9 mouse cellular contexts compared by ENCODE assay signal in genomic region chr5:29687671-29688070, GRCm38 (mm10). TPM values are rescaled to one million over a fixed set of nuclear protein-coding genes. Genes with fewer than 3 reads are reported as not detected.
A peak's percentile ranks its signal among the peaks of the same experiment; 100 is the strongest.
DNase-seq lines count a peak whose midpoint lies in the region; ATAC-seq and TF ChIP-seq lines count a peak whose summit lies in the region.
"Had no signal": no experiment of that assay in that cellular context is flagged by ENCODE, and none has a peak within 500 bp of the region (broad histone marks: within the 10 kb centered on the region; RNA-seq: fewer than 3 reads in every experiment).

No protein-coding gene starts in this region.

- no peak overlapping the region for H3K4me3 ChIP-seq in testis, adult 2 months (ENCODE audit: control insufficient read depth, low read depth, low read length)
- no peak overlapping the region for H3K4me3 ChIP-seq in forebrain, embryonic 16.5 days (replicated peaks; ENCODE audit: low read length)
- no peak overlapping the region for H3K4me3 ChIP-seq in limb, embryonic 11.5 days (ENCODE audit: low read depth, low read length)
- H3K4me3 ChIP-seq in neural tube, embryonic 12.5 days, result no peak overlapping the region

- no peak overlapping the region for H3K4me2 ChIP-seq in forebrain, embryonic 16.5 days (ENCODE audit: low read length)
- no peak overlapping the region for H3K4me2 ChIP-seq in limb, embryonic 11.5 days (ENCODE audit: low read depth, severe bottlenecking)
- H3K4me2 ChIP-seq in neural tube, embryonic 12.5 days (replicated peaks), result no peak overlapping the region

- H3K9me3 ChIP-seq in forebrain, embryonic 16.5 days (ENCODE audit: control insufficient read depth, low read length), result no peaks in the 10 kb centered on the region
- no peaks in the 10 kb centered on the region for H3K9me3 ChIP-seq in limb, embryonic 11.5 days (ENCODE audit: control insufficient read depth, low read length)
- no peaks in the 10 kb centered on the region for H3K9me3 ChIP-seq in neural tube, embryonic 12.5 days

- 0 out of 2 replicates have a peak, but pooled peaks have one; percentile 40 for ATAC-seq in forebrain, embryonic 16.5 days
- no peak for ATAC-seq in limb, embryonic 11.5 days (ENCODE audit: insufficient number of reproducible peaks, low FRiP score, low TSS enrichment, low read depth)
- ATAC-seq in neural tube, embryonic 12.5 days (ENCODE audit: low FRiP score, low read depth), result peak; percentile 41; the same call in 1 of the 2 replicates

- DNase-seq in adrenal gland, adult 2 months, result peak; percentile 28
- no peak for DNase-seq in adrenal gland, adult 18-20 months (ENCODE audit: low spot score in 2 of 2)
- DNase-seq in testis, postnatal 14 days (ENCODE audit: low spot score), result no peak
- peak; percentile 61 for DNase-seq in limb, embryonic 11.5 days (ENCODE audit: low spot score)
- no peak for DNase-seq in right cerebral cortex, postnatal 14 days

- H3K27ac ChIP-seq in testis, adult 2 months (ENCODE audit: control insufficient read depth, insufficient read depth, low read depth, low read length), result no peak overlapping the region
- no peak overlapping the region for H3K27ac ChIP-seq in forebrain, embryonic 16.5 days (ENCODE audit: low read length)
- no peak overlapping the region for H3K27ac ChIP-seq in limb, embryonic 11.5 days (replicated peaks; ENCODE audit: low read depth, low read length)
- no peak overlapping the region for H3K27ac ChIP-seq in neural tube, embryonic 12.5 days

- H3K27me3 ChIP-seq in testis, adult 2 months (ENCODE audit: control insufficient read depth, insufficient read depth, low read length), result no peaks in the 10 kb centered on the region
- H3K27me3 ChIP-seq in forebrain, embryonic 16.5 days (replicated peaks; ENCODE audit: control insufficient read depth, insufficient read depth, low read length), result no peaks in the 10 kb centered on the region
- no peaks in the 10 kb centered on the region for H3K27me3 ChIP-seq in limb, embryonic 11.5 days (ENCODE audit: control insufficient read depth, insufficient read depth, low read length)
- no peaks in the 10 kb centered on the region for H3K27me3 ChIP-seq in neural tube, embryonic 12.5 days (replicated peaks)

- 43% methylated on average over 3 of the region's 3 CpGs for WGBS in forebrain, embryonic 16.5 days
- 48% methylated on average over 3 of the region's 3 CpGs for WGBS in limb, embryonic 11.5 days
- 50% methylated on average over 3 of the region's 3 CpGs for WGBS in neural tube, embryonic 12.5 days

- TF ChIP-seq POLR2A in testis, adult 2 months (IDR thresholded peaks at IDR 0.05; ENCODE audit: control insufficient read depth, low read depth, low read length), result no peak

- no peaks in the 10 kb centered on the region for H3K4me1 ChIP-seq in testis, adult 2 months (ENCODE audit: control insufficient read depth, insufficient read depth, low read length)
- no peaks in the 10 kb centered on the region for H3K4me1 ChIP-seq in forebrain, embryonic 16.5 days (replicated peaks; ENCODE audit: control insufficient read depth, insufficient read depth, low read length)
- no peaks in the 10 kb centered on the region for H3K4me1 ChIP-seq in limb, embryonic 11.5 days (ENCODE audit: control insufficient read depth, insufficient read depth, low read length)
- no peaks in the 10 kb centered on the region for H3K4me1 ChIP-seq in neural tube, embryonic 12.5 days

- TF ChIP-seq CTCF in testis, adult 2 months (IDR thresholded peaks at IDR 0.05; ENCODE audit: control insufficient read depth, insufficient read depth, insufficient replicate concordance, low read depth, low read length), result peak; percentile 35; the same call in 1 of the 2 replicates

- no peak overlapping the region for H3K9ac ChIP-seq in forebrain, embryonic 16.5 days (replicated peaks; ENCODE audit: low read depth, low read length)
- no peak overlapping the region for H3K9ac ChIP-seq in limb, embryonic 11.5 days (ENCODE audit: low read length)
- H3K9ac ChIP-seq in neural tube, embryonic 12.5 days, result no peak overlapping the region

- no peaks in the 10 kb centered on the region for H3K36me3 ChIP-seq in testis, adult 2 months (ENCODE audit: control insufficient read depth, insufficient read depth, low read length)
- no peaks in the 10 kb centered on the region for H3K36me3 ChIP-seq in forebrain, embryonic 16.5 days (ENCODE audit: control insufficient read depth, insufficient read depth)
- no peaks in the 10 kb centered on the region for H3K36me3 ChIP-seq in limb, embryonic 11.5 days (ENCODE audit: control insufficient read depth, insufficient read depth, low read length)
- no peaks in the 10 kb centered on the region for H3K36me3 ChIP-seq in neural tube, embryonic 12.5 days

RNA-seq across cellular contexts. Expression of gene Dnajb6, which starts 47.8 kb away (rescaled TPM):
- total RNA-seq in adrenal gland, adult 2 months (2021), result 100 to 1,000 TPM; 117 to 138 TPM
- polyA plus RNA-seq in adrenal gland, adult 2 months (2012; rRNA removed), result 34.3 and 46.2 TPM in 2 replicates
- total RNA-seq in adrenal gland, adult 18-20 months (2021), result 100 to 1,000 TPM; 118 to 146 TPM
- polyA plus RNA-seq in testis, adult 2 months (2012; rRNA removed), result 273 and 330 TPM in 2 replicates
- polyA plus RNA-seq in forebrain, embryonic 16.5 days (2015; fragmentation: Nextera tagmentation; extraction: Ambion mirVana), result 329 and 348 TPM in 2 replicates
- polyA plus RNA-seq in limb, embryonic 11.5 days (2014; fragmentation: Nextera tagmentation; extraction: Ambion mirVana), result 200 and 202 TPM in 2 replicates
- 247 and 271 TPM in 2 replicates for polyA plus RNA-seq in neural tube, embryonic 12.5 days (2016; fragmentation: Nextera tagmentation; extraction: Ambion mirVana)

RNA-seq across cellular contexts. Expression of gene Gm5129, which starts 48.1 kb away (rescaled TPM):
- 1 to 10 TPM in 1 of 2 experiments, not detected in 1; 1.7 TPM for total RNA-seq in adrenal gland, adult 2 months (2021)
- polyA plus RNA-seq in adrenal gland, adult 2 months (2012; rRNA removed), result not detected in 2 replicates
- 1 to 10 TPM in 1 of 2 experiments, not detected in 1; 1.9 TPM for total RNA-seq in adrenal gland, adult 18-20 months (2021)
- polyA plus RNA-seq in testis, adult 2 months (2012; rRNA removed), result 17.3 and 19.1 TPM in 2 replicates
- polyA plus RNA-seq in forebrain, embryonic 16.5 days (2015; fragmentation: Nextera tagmentation; extraction: Ambion mirVana), result not detected in 2 replicates
- 1.2 TPM in 1 of 2 replicates, not detected in the other for polyA plus RNA-seq in limb, embryonic 11.5 days (2014; fragmentation: Nextera tagmentation; extraction: Ambion mirVana)
- polyA plus RNA-seq in neural tube, embryonic 12.5 days (2016; fragmentation: Nextera tagmentation; extraction: Ambion mirVana), result not detected in 2 replicates
- polyA plus RNA-seq: large intestine, adult 2 months had no signal

Comparison
In these comparisons a context has a peak if more than half of its experiments do, and no peak if none do; other contexts are left out.
1. DNase-seq: peak in adrenal gland, adult 2 months (single experiment) and limb, embryonic 11.5 days (single experiment); none in adrenal gland, adult 18-20 months (0 of 2), testis, postnatal 14 days (single experiment) and right cerebral cortex, postnatal 14 days (single experiment).